Comparison of ENCODE assay signal across 13 mouse cellular contexts in genomic region chr4:105459991-105460688, GRCm38 (mm10).
A peak's percentile ranks its signal among the peaks of the same experiment; 100 is the strongest.
DNase-seq lines count a peak whose midpoint lies in the region; ATAC-seq lines count a peak whose summit lies in the region.
"Had no signal": no experiment of that assay in that cellular context is flagged by ENCODE, and none has a peak within 500 bp of the region (broad histone marks: within the 10 kb centered on the region; RNA-seq: fewer than 3 reads in every experiment).

No protein-coding gene starts in this region.

- no peaks in the 10 kb centered on the region for H3K9me3 ChIP-seq in forebrain, embryonic 14.5 days (replicated peaks; ENCODE audit: control insufficient read depth, low read length)
- H3K9me3 ChIP-seq in forebrain, embryonic 11.5 days (ENCODE audit: control insufficient read depth, low read length): no peaks in the 10 kb centered on the region
- H3K9me3 ChIP-seq in midbrain, embryonic 10.5 days (replicated peaks): no peaks in the 10 kb centered on the region
- no peaks in the 10 kb centered on the region for H3K9me3 ChIP-seq in midbrain, embryonic 16.5 days (replicated peaks; ENCODE audit: control insufficient read depth, low read length, poor library complexity, severe bottlenecking)
- H3K9me3 ChIP-seq: limb, embryonic 15.5 days had no signal

- H3K4me1 ChIP-seq in forebrain, embryonic 14.5 days (ENCODE audit: control insufficient read depth, insufficient read depth, low read length): peaks cover 4% of the 10 kb centered on the region; the same call in 1 of the 2 replicates
- peaks cover 8% of the 10 kb centered on the region for H3K4me1 ChIP-seq in forebrain, embryonic 11.5 days (replicated peaks; ENCODE audit: control insufficient read depth, insufficient read depth, low read length)
- peaks cover 12% of the 10 kb centered on the region for H3K4me1 ChIP-seq in midbrain, embryonic 10.5 days
- H3K4me1 ChIP-seq in midbrain, embryonic 16.5 days (ENCODE audit: control insufficient read depth, insufficient read depth, low read length): no peaks in the 10 kb centered on the region
- H3K4me1 ChIP-seq: limb, embryonic 15.5 days; megakaryocyte, embryonic 14.5 days had no signal

- peak; percentile 58 for DNase-seq in forebrain, embryonic 14.5 days (ENCODE audit: low spot score)
- DNase-seq in forebrain, embryonic 11.5 days (ENCODE audit: low spot score): no peak
- DNase-seq in midbrain, embryonic 10.5 days (ENCODE audit: low spot score): no peak
- DNase-seq in fibroblast of lung, adult 2 months (ENCODE audit: low read depth): peak; percentile 44
- no peak for DNase-seq in urinary bladder, postnatal 36 days (ENCODE audit: low spot score in 2 of 2)
- DNase-seq in natural killer cell, adult 2 months (ENCODE audit: low spot score in 2 of 2): no peak
- DNase-seq: cerebellum, adult 9-10 months; thymus, adult 2 months had no signal

- 80% methylated on average over 3 of the region's 3 CpGs for WGBS in forebrain, embryonic 14.5 days
- 92% methylated on average over 3 of the region's 3 CpGs for WGBS in forebrain, embryonic 11.5 days
- WGBS in midbrain, embryonic 10.5 days: 85% methylated on average over 3 of the region's 3 CpGs
- 79% methylated on average over 3 of the region's 3 CpGs for WGBS in midbrain, embryonic 16.5 days

- no peak overlapping the region for H3K4me2 ChIP-seq in forebrain, embryonic 14.5 days (ENCODE audit: low read length)
- no peak overlapping the region for H3K4me2 ChIP-seq in forebrain, embryonic 11.5 days (ENCODE audit: low read depth, low read length, severe bottlenecking)
- H3K4me2 ChIP-seq in midbrain, embryonic 16.5 days (ENCODE audit: low read length): no peak overlapping the region
- H3K4me2 ChIP-seq: limb, embryonic 15.5 days had no signal

- no peak overlapping the region for H3K9ac ChIP-seq in forebrain, embryonic 14.5 days (ENCODE audit: low read length)
- no peak overlapping the region for H3K9ac ChIP-seq in forebrain, embryonic 11.5 days (ENCODE audit: low read length)
- no peak overlapping the region for H3K9ac ChIP-seq in midbrain, embryonic 16.5 days (ENCODE audit: low read depth, low read length)
- H3K9ac ChIP-seq: limb, embryonic 15.5 days had no signal

- no peaks in the 10 kb centered on the region for H3K36me3 ChIP-seq in forebrain, embryonic 14.5 days (ENCODE audit: control insufficient read depth, insufficient read depth, low read length)
- H3K36me3 ChIP-seq in forebrain, embryonic 11.5 days (ENCODE audit: control insufficient read depth, insufficient read depth, low read length): no peaks in the 10 kb centered on the region
- no peaks in the 10 kb centered on the region for H3K36me3 ChIP-seq in midbrain, embryonic 10.5 days
- no peaks in the 10 kb centered on the region for H3K36me3 ChIP-seq in midbrain, embryonic 16.5 days (ENCODE audit: control insufficient read depth, insufficient read depth, low read length)
- H3K36me3 ChIP-seq: limb, embryonic 15.5 days had no signal

- no peaks in the 10 kb centered on the region for H3K27me3 ChIP-seq in forebrain, embryonic 14.5 days (replicated peaks; ENCODE audit: control insufficient read depth, insufficient read depth, low read length)
- no peaks in the 10 kb centered on the region for H3K27me3 ChIP-seq in forebrain, embryonic 11.5 days (ENCODE audit: control insufficient read depth, insufficient read depth, low read length)
- no peaks in the 10 kb centered on the region for H3K27me3 ChIP-seq in midbrain, embryonic 10.5 days (ENCODE audit: low read depth, poor library complexity, severe bottlenecking)
- H3K27me3 ChIP-seq in midbrain, embryonic 16.5 days (ENCODE audit: control insufficient read depth, insufficient read depth, low read depth, low read length): no peaks in the 10 kb centered on the region
- H3K27me3 ChIP-seq: limb, embryonic 15.5 days; megakaryocyte, embryonic 14.5 days had no signal

- ATAC-seq in forebrain, embryonic 14.5 days: peak; percentile 32; the same call in 1 of the 2 replicates
- ATAC-seq in forebrain, embryonic 11.5 days (replicated peaks; ENCODE audit: low FRiP score): no peak
- ATAC-seq in midbrain, embryonic 16.5 days: no peak
- ATAC-seq in cerebellum, adult (ENCODE audit: insufficient number of reproducible peaks, low FRiP score, low TSS enrichment): no peak

- H3K27ac ChIP-seq in forebrain, embryonic 14.5 days (ENCODE audit: low read depth, low read length): no peak overlapping the region
- H3K27ac ChIP-seq in forebrain, embryonic 11.5 days (ENCODE audit: low read depth, low read length): no peak overlapping the region; the same call in 1 of the 2 replicates
- H3K27ac ChIP-seq in midbrain, embryonic 10.5 days (replicated peaks): 0 out of 2 replicates have a peak overlapping the region, but pooled peaks have one; percentile 4
- H3K27ac ChIP-seq in midbrain, embryonic 16.5 days (ENCODE audit: low read length): no peak overlapping the region
- H3K27ac ChIP-seq: kidney, postnatal 0 days; limb, embryonic 15.5 days had no signal

- H3K4me3 ChIP-seq in forebrain, embryonic 14.5 days (ENCODE audit: low read depth, low read length): no peak overlapping the region
- H3K4me3 ChIP-seq in forebrain, embryonic 11.5 days (ENCODE audit: low read depth, low read length): no peak overlapping the region
- no peak overlapping the region for H3K4me3 ChIP-seq in midbrain, embryonic 10.5 days
- no peak overlapping the region for H3K4me3 ChIP-seq in midbrain, embryonic 16.5 days (ENCODE audit: low read depth, low read length)
- H3K4me3 ChIP-seq: limb, embryonic 15.5 days; megakaryocyte, embryonic 14.5 days had no signal

Comparison
In these comparisons a context has a peak if more than half of its experiments do, and no peak if none do; other contexts are left out.
1. DNase-seq: peak in forebrain, embryonic 14.5 days (single experiment) and fibroblast of lung, adult 2 months (single experiment); none in forebrain, embryonic 11.5 days (single experiment), midbrain, embryonic 10.5 days (single experiment), urinary bladder, postnatal 36 days (0 of 2) and natural killer cell, adult 2 months (0 of 2).